Mouse (Mus musculus): Measurements from ENCODE around the gene Fzd5.
A peak's percentile ranks its signal among the peaks of the same experiment; 100 is the strongest.

The Fzd5 gene

GRCm38 (mm10) chr1:64733453-64734245 is 3.9 kb downstream of the Fzd5 start:
- DNase-seq (ENCODE audit: low read depth, low spot score): no peak

- DNase-seq (ENCODE audit: low read depth, low spot score): no peak
These were observed 4.8 kb downstream of the Fzd5 start for GRCm38 (mm10) chr1:64732637-64733200.

- no peak for DNase-seq (ENCODE audit: low read depth, low spot score)
These were observed 5.4 kb downstream of the Fzd5 start for GRCm38 (mm10) chr1:64732161-64732560.

GRCm38 (mm10) chr1:64731341-64732020 is 6.1 kb downstream of the Fzd5 start:
- DNase-seq (ENCODE audit: low read depth, low spot score): no peak

- no peak for DNase-seq (ENCODE audit: low read depth, low spot score)
These were observed 7.5 kb downstream of the Fzd5 start for GRCm38 (mm10) chr1:64730046-64730445.

GRCm38 (mm10) chr1:64721034-64721587 is 16.4 kb downstream of the Fzd5 start:
- DNase-seq (ENCODE audit: low read depth, low spot score): no peak

- DNase-seq (ENCODE audit: low read depth, low spot score): no peak
These were observed 20.0 kb downstream of the Fzd5 start for GRCm38 (mm10) chr1:64717504-64717903.

GRCm38 (mm10) chr1:64716589-64717304 is 20.8 kb downstream of the Fzd5 start:
- DNase-seq (ENCODE audit: low read depth, low spot score): no peak

GRCm38 (mm10) chr1:64715458-64715857 is 22.1 kb downstream of the Fzd5 start:
- DNase-seq (ENCODE audit: low read depth, low spot score): no peak

GRCm38 (mm10) chr1:64712006-64712760 is 25.4 kb downstream of the Fzd5 start:
- DNase-seq (ENCODE audit: low read depth, low spot score): no peak

GRCm38 (mm10) chr1:64709891-64710290 is 27.7 kb downstream of the Fzd5 start:
- DNase-seq (ENCODE audit: low read depth, low spot score): no peak

GRCm38 (mm10) chr1:64706610-64707009 is 30.9 kb downstream of the Fzd5 start:
- DNase-seq (ENCODE audit: low read depth, low spot score): no peak

GRCm38 (mm10) chr1:64705230-64705629 is 32.3 kb downstream of the Fzd5 start:
- DNase-seq (ENCODE audit: low read depth, low spot score): no peak

- no peak for DNase-seq (ENCODE audit: low read depth, low spot score)
These were observed 35.8 kb downstream of the Fzd5 start for GRCm38 (mm10) chr1:64701780-64702179.

GRCm38 (mm10) chr1:64695156-64695555 is 42.4 kb downstream of the Fzd5 start:
- DNase-seq (ENCODE audit: low read depth, low spot score): no peak

- no peak for DNase-seq (ENCODE audit: low read depth, low spot score)
These were observed 46.0 kb downstream of the Fzd5 start for GRCm38 (mm10) chr1:64691581-64691980.

GRCm38 (mm10) chr1:64691121-64691551 is 46.4 kb downstream of the Fzd5 start:
- DNase-seq (ENCODE audit: low read depth, low spot score): no peak

- peak; percentile 92 for DNase-seq (ENCODE audit: low read depth, low spot score)
These were observed 47.1 kb downstream of the Fzd5 start, which contains the start of gene Ccnyl1 for GRCm38 (mm10) chr1:64690213-64691013. Gene Ccnyl1 (plus strand): TSS chr1:64690455.

GRCm38 (mm10) chr1:64689561-64690212 is 47.9 kb downstream of the Fzd5 start:
- no peak for DNase-seq (ENCODE audit: low read depth, low spot score)

- DNase-seq (ENCODE audit: low read depth, low spot score): no peak
These were observed 49.5 kb downstream of the Fzd5 start for GRCm38 (mm10) chr1:64688046-64688445.
